Mouse (Mus musculus) liver, embryonic 14.5 days (tissue): ENCODE results near the gene Pax5.

ENCODE experiments used
- CTCF ChIP-seq: IDR thresholded peaks from 2 replicates; pipeline ENCODE4 v1.5.1; 2016; ENCODE audit warnings: antibody characterized with exemption, low read depth, control low read depth
- EP300 ChIP-seq: IDR thresholded peaks from 2 replicates; pipeline ENCODE4 v1.6.1; 2016; ENCODE audit warnings: antibody characterized with exemption, low read depth

- TF ChIP-seq CTCF: no peak
- TF ChIP-seq EP300: no peak
These were observed 65.1 kb downstream of the Pax5 start for GRCm38 (mm10) chr4:44645181-44645580.
